Mouse (Mus musculus): ENCODE measurements at regions not wholly inside any gene's neighbourhood (a gene's known extent, or its start where the extent isn't known, plus 50 kb on each side); places are given as distances from the start of the nearest gene placed in this dataset.
"Not testable (repeated sequence)": the region's sequence is repeated elsewhere in the genome, so short reads cannot be mapped to it uniquely, and the experiment has no call there.

- DNase-seq (ENCODE audit: low spot score in 2 of 2), result no peak
Measured at GRCm38 (mm10) chr11:92228855-92229254, 651.5 kb upstream of the Kif2b start.

- DNase-seq (ENCODE audit: low spot score in 2 of 2), result no peak
Measured at GRCm38 (mm10) chr11:92208980-92209548, 631.7 kb upstream of the Kif2b start.

GRCm38 (mm10) chr11:92178393-92178792, 601.0 kb upstream of the Kif2b start:
- DNase-seq (ENCODE audit: low spot score in 2 of 2), result not testable (repeated sequence)

GRCm38 (mm10) chr11:92153124-92153523, 575.8 kb upstream of the Kif2b start:
- DNase-seq (ENCODE audit: low spot score in 2 of 2), result peak in 1 of 2 experiments; percentile 3

GRCm38 (mm10) chr11:92135677-92136076, 558.3 kb upstream of the Kif2b start:
- DNase-seq (ENCODE audit: low spot score in 2 of 2), result peak in 1 of 2 experiments; percentile 10

- DNase-seq (ENCODE audit: low spot score in 2 of 2), result no peak
Measured at GRCm38 (mm10) chr11:92134891-92135590, 557.7 kb upstream of the Kif2b start.

GRCm38 (mm10) chr11:92084766-92085165, 507.4 kb upstream of the Kif2b start:
- DNase-seq (ENCODE audit: low spot score in 2 of 2), result no peak

GRCm38 (mm10) chr11:92041695-92042094, 464.3 kb upstream of the Kif2b start:
- DNase-seq (ENCODE audit: low spot score in 2 of 2), result no peak

- DNase-seq (ENCODE audit: low spot score in 2 of 2), result peak in 1 of 2 experiments; percentile 25
Measured at GRCm38 (mm10) chr11:92040161-92040560, 462.8 kb upstream of the Kif2b start.

- DNase-seq (ENCODE audit: low spot score in 2 of 2), result no peak
Measured at GRCm38 (mm10) chr11:92018419-92018818, 441.1 kb upstream of the Kif2b start.

- peak; percentile 8 to 53 for DNase-seq (ENCODE audit: low spot score in 2 of 2)
Measured at GRCm38 (mm10) chr11:92011284-92011683, 433.9 kb upstream of the Kif2b start.

- DNase-seq (ENCODE audit: low spot score in 2 of 2), result no peak
Measured at GRCm38 (mm10) chr11:91995524-91995923, 418.2 kb upstream of the Kif2b start.

- no peak for DNase-seq (ENCODE audit: low spot score in 2 of 2)
Measured at GRCm38 (mm10) chr11:91969531-91969930, 392.2 kb upstream of the Kif2b start.

- no peak for DNase-seq (ENCODE audit: low spot score in 2 of 2)
Measured at GRCm38 (mm10) chr11:91944336-91944735, 367.0 kb upstream of the Kif2b start.

Small RNA genes lying in the stretch of these regions (microRNA-seq; reads per million reads assigned to microRNA genes)
- 0 reads per million in 2 experiments for gene Gm22702

Data from layer of hippocampus, adult 18-20 months (tissue).